Mouse (Mus musculus) embryo, embryonic 9.5 days (tissue): ENCODE measurements around the gene Nav2.

ENCODE experiments used
- DNase-seq: peaks from one replicate; pipeline ENCODE4 v3.0.0-alpha.2; 2017; ENCODE audit errors: extremely low spot score

The Nav2 gene

GRCm38 (mm10) chr7:49330181-49330580, 421.7 kb downstream of the Nav2 start:
- DNase-seq, result no peak

GRCm38 (mm10) chr7:49331939-49332338, 423.4 kb downstream of the Nav2 start:
- DNase-seq, result no peak

GRCm38 (mm10) chr7:49332644-49333043, 424.1 kb downstream of the Nav2 start:
- no peak for DNase-seq

- no peak for DNase-seq
Observed at GRCm38 (mm10) chr7:49334163-49334562, 425.6 kb downstream of the Nav2 start.

- DNase-seq, result no peak
Observed at GRCm38 (mm10) chr7:49335056-49335455, 426.5 kb downstream of the Nav2 start.

GRCm38 (mm10) chr7:49336725-49337124, 428.2 kb downstream of the Nav2 start:
- no peak for DNase-seq

- no peak for DNase-seq
Observed at GRCm38 (mm10) chr7:49337710-49338109, 429.2 kb downstream of the Nav2 start.

- no peak for DNase-seq
Observed at GRCm38 (mm10) chr7:49339953-49340352, 431.4 kb downstream of the Nav2 start.

- DNase-seq, result no peak
Observed at GRCm38 (mm10) chr7:49341151-49341918, 432.8 kb downstream of the Nav2 start.

- no peak for DNase-seq
Observed at GRCm38 (mm10) chr7:49341919-49342529, 433.5 kb downstream of the Nav2 start.

- no peak for DNase-seq
Observed at GRCm38 (mm10) chr7:49342556-49343080, 434.1 kb downstream of the Nav2 start.

GRCm38 (mm10) chr7:49343081-49343600, 434.6 kb downstream of the Nav2 start:
- peak; percentile 42 for DNase-seq

- no peak for DNase-seq
Observed at GRCm38 (mm10) chr7:49343752-49344484, 435.4 kb downstream of the Nav2 start.

- no peak for DNase-seq
Observed at GRCm38 (mm10) chr7:49347338-49348272, 439.1 kb downstream of the Nav2 start.

- no peak for DNase-seq
Observed at GRCm38 (mm10) chr7:49348636-49349035, 440.1 kb downstream of the Nav2 start.

GRCm38 (mm10) chr7:49350321-49351007, 441.9 kb downstream of the Nav2 start:
- DNase-seq, result no peak

GRCm38 (mm10) chr7:49351596-49352258, 443.2 kb downstream of the Nav2 start:
- no peak for DNase-seq

- no peak for DNase-seq
Observed at GRCm38 (mm10) chr7:49357441-49358165, 449.1 kb downstream of the Nav2 start.

- DNase-seq, result no peak
Observed at GRCm38 (mm10) chr7:49359120-49359519, 450.6 kb downstream of the Nav2 start.
